Mouse (Mus musculus) myocyte (in vitro differentiated cells): ENCODE measurements at regions not wholly inside any gene's neighbourhood (a gene's known extent, or its start where the extent isn't known, plus 50 kb on each side); places are given as distances from the start of the nearest gene placed in this dataset.

ENCODE experiments used
- H3K27me3 ChIP-seq: one replicate; pipeline ENCODE4 v1.6.1; 2011; ENCODE audit not compliant: control insufficient read depth, insufficient read depth, insufficient read length
- H3K36me3 ChIP-seq: one replicate; pipeline ENCODE4 v1.6.1; 2011; ENCODE audit not compliant: control insufficient read depth, insufficient read depth
- H3K4me2 ChIP-seq: one replicate; pipeline ENCODE4 v1.6.1; 2011; ENCODE audit warnings: low read depth, control low read depth
- H3K4me3 ChIP-seq: one replicate; pipeline ENCODE4 v1.5.1; 2011; ENCODE audit warnings: mild to moderate bottlenecking, control low read depth, moderate library complexity
- H3K79me2 ChIP-seq: one replicate; pipeline ENCODE4 v1.6.1; 2011; ENCODE audit not compliant: control insufficient read depth, insufficient read depth
- H3ac ChIP-seq: one replicate; pipeline ENCODE4 v1.6.1; 2011; ENCODE audit not compliant: control insufficient read depth, insufficient read length
- CEBPB ChIP-seq: IDR thresholded peaks from 2 replicates; pipeline ENCODE4 v1.6.1; 2011; ENCODE audit warnings: mild to moderate bottlenecking, moderate library complexity; ENCODE audit not compliant: poor library complexity, insufficient read depth, severe bottlenecking
- E2F4 ChIP-seq: IDR thresholded peaks from one replicate; pipeline ENCODE4 v1.6.1; 2011; ENCODE audit warnings: mild to moderate bottlenecking, control low read depth, moderate library complexity; ENCODE audit not compliant: insufficient read depth
- MAX ChIP-seq: IDR thresholded peaks from one replicate; pipeline ENCODE4 v1.6.1; 2011; ENCODE audit warnings: low read depth, mild to moderate bottlenecking, control low read depth
- MYOD1 ChIP-seq, 3 experiments: IDR thresholded peaks; one replicate each; pipeline ENCODE4 v1.6.1; 2011; ENCODE audit warnings: control low read depth in 2 of 3, low read depth in 2 of 3, mild to moderate bottlenecking in 2 of 3, moderate library complexity in 1 of 3; ENCODE audit not compliant: insufficient read length in 2 of 3, control insufficient read depth in 1 of 3
- MYOG ChIP-seq, 3 experiments: IDR thresholded peaks; one replicate each; pipeline ENCODE4 v1.6.1; 2011; ENCODE audit warnings: control low read depth in 2 of 3, low read depth in 2 of 3, mild to moderate bottlenecking in 2 of 3; ENCODE audit not compliant: insufficient read length in 2 of 3, control insufficient read depth in 1 of 3, insufficient read depth in 1 of 3
- POLR2A ChIP-seq: IDR thresholded peaks from one replicate; pipeline ENCODE4 v1.6.1; 2011; ENCODE audit warnings: low read depth, mild to moderate bottlenecking, control low read depth, moderate library complexity; ENCODE audit not compliant: insufficient read length
- POLR2AphosphoS2 ChIP-seq: IDR thresholded peaks from one replicate; pipeline ENCODE4 v1.6.1; 2011; ENCODE audit warnings: low read depth, control low read depth; ENCODE audit not compliant: insufficient read length
- REST ChIP-seq: IDR thresholded peaks from one replicate; pipeline ENCODE4 v1.6.1; 2011; ENCODE audit warnings: mild to moderate bottlenecking, control low read depth, moderate library complexity; ENCODE audit not compliant: insufficient read depth, insufficient read length
- SRF ChIP-seq: IDR thresholded peaks from one replicate; pipeline ENCODE4 v1.6.1; 2011; ENCODE audit warnings: low read depth; ENCODE audit not compliant: control insufficient read depth, insufficient read length
- TCF12 ChIP-seq: IDR thresholded peaks from one replicate; pipeline ENCODE4 v1.6.1; 2011; ENCODE audit warnings: mild to moderate bottlenecking, control low read depth; ENCODE audit not compliant: poor library complexity, insufficient read depth, severe bottlenecking
- TCF3 ChIP-seq: IDR thresholded peaks from one replicate; pipeline ENCODE4 v1.6.1; 2011; ENCODE audit warnings: low read depth, control low read depth; ENCODE audit not compliant: insufficient read length
- USF1 ChIP-seq: IDR thresholded peaks from one replicate; pipeline ENCODE4 v1.6.1; 2011; ENCODE audit warnings: low read depth, mild to moderate bottlenecking, control low read depth, moderate library complexity

DNA sequence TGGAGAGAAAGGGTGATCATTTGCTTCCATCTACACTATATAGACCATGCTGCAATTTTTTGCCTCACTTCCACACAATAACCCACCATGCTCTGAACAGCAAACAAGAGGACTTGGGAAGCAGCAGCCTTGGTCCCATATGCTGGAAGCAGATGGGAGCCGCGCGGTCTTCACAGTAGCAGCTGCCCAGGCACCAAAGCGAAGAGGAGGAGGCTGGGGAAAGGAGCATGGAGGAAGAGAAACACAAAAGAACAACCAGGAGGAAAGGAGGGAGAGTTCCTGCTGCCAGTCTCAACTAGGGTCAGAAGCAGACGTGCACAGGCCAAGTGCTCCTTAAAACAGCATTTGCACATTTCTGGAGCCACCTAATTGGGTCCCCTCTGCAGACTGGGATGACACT, 168.7 kb upstream of the Pum3 start:
- Histone ChIP-seq H3ac (no peak overlapping the region), H3K36me3 (no peaks in the 10 kb centered on the region), H3K27me3 (no peaks in the 10 kb centered on the region), H3K79me2 (no peaks in the 10 kb centered on the region), H3K4me3 (no peak overlapping the region), H3K4me2 (no peak overlapping the region)
- TF ChIP-seq USF1 = no peak
- TF ChIP-seq MYOD1 (IDR thresholded peaks at IDR 0.05; ENCODE audit: control insufficient read depth in 1 of 3, insufficient read length in 2 of 3, low read depth in 2 of 3) = no peak
- TF ChIP-seq TCF3 = no peak
- TF ChIP-seq MAX = no peak
- TF ChIP-seq POLR2A = no peak
- TF ChIP-seq MYOG (IDR thresholded peaks at IDR 0.05; ENCODE audit: control insufficient read depth in 1 of 3, insufficient read depth in 1 of 3, insufficient read length in 2 of 3, low read depth in 2 of 3) = no peak
- no peak for TF ChIP-seq SRF
- TF ChIP-seq REST = no peak
- TF ChIP-seq E2F4 = no peak
- no peak for TF ChIP-seq TCF12
- no peak for TF ChIP-seq CEBPB
- TF ChIP-seq POLR2AphosphoS2 = no peak

DNA sequence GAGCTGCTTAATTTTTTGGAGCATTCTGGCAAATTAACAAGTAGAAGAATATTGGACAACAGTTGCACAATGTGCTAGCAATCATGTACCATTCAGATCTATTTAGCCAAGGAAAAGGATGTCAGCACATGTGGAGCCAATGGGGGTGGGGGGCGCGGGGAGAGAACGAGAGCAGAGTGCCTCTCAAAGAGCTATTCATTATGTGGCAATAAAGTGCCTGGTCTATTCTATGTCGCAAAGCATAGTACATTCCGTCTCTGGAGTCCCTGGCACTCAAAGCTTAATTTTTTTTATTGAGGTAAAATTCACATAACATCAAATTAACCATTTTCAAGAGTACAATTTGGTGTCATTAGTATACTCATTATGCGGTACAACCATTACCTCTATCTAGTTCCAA, 155.9 kb upstream of the Pum3 start:
- H3ac ChIP-seq = no peak overlapping the region
- no peaks in the 10 kb centered on the region for H3K79me2 ChIP-seq
- TF ChIP-seq CEBPB = no peak
- TF ChIP-seq SRF = no peak
- no peak for TF ChIP-seq TCF12
- no peak for TF ChIP-seq POLR2A
- TF ChIP-seq MYOD1 (IDR thresholded peaks at IDR 0.05; ENCODE audit: control insufficient read depth in 1 of 3, insufficient read length in 2 of 3, low read depth in 2 of 3) = no peak
- TF ChIP-seq POLR2AphosphoS2 = no peak
- TF ChIP-seq USF1 = no peak
- no peak for TF ChIP-seq TCF3
- TF ChIP-seq E2F4 = no peak
- TF ChIP-seq REST = no peak
- TF ChIP-seq MAX = no peak
- no peak for TF ChIP-seq MYOG (IDR thresholded peaks at IDR 0.05; ENCODE audit: control insufficient read depth in 1 of 3, insufficient read depth in 1 of 3, insufficient read length in 2 of 3, low read depth in 2 of 3)
- H3K4me2 ChIP-seq = no peak overlapping the region
- no peaks in the 10 kb centered on the region for H3K27me3 ChIP-seq
- no peaks in the 10 kb centered on the region for H3K36me3 ChIP-seq
- H3K4me3 ChIP-seq = no peak overlapping the region

DNA sequence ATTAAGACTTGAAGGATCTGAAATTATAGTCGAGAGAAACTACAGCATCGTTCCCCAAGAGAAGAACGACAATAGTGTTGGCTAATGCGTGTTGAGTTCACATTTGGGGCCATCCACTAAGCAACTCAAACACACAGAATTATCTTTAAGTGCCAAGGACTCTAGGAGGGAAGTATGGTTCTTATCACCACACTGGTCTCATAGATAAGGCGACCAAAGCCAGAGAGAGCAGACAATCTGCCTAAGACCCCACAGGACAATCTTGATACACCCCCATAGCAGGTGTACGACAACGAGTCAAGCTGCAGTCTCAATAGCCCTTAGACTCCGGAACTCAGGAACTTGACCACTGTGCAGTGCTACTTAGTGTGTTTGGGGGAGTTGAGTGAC, 152.5 kb upstream of the Pum3 start:
- TF ChIP-seq POLR2AphosphoS2 = no peak
- no peak overlapping the region for H3K4me3 ChIP-seq
- no peaks in the 10 kb centered on the region for H3K79me2 ChIP-seq
- H3K27me3 ChIP-seq = no peaks in the 10 kb centered on the region
- no peaks in the 10 kb centered on the region for H3K36me3 ChIP-seq
- no peak overlapping the region for H3K4me2 ChIP-seq
- H3ac ChIP-seq = no peak overlapping the region

DNA sequence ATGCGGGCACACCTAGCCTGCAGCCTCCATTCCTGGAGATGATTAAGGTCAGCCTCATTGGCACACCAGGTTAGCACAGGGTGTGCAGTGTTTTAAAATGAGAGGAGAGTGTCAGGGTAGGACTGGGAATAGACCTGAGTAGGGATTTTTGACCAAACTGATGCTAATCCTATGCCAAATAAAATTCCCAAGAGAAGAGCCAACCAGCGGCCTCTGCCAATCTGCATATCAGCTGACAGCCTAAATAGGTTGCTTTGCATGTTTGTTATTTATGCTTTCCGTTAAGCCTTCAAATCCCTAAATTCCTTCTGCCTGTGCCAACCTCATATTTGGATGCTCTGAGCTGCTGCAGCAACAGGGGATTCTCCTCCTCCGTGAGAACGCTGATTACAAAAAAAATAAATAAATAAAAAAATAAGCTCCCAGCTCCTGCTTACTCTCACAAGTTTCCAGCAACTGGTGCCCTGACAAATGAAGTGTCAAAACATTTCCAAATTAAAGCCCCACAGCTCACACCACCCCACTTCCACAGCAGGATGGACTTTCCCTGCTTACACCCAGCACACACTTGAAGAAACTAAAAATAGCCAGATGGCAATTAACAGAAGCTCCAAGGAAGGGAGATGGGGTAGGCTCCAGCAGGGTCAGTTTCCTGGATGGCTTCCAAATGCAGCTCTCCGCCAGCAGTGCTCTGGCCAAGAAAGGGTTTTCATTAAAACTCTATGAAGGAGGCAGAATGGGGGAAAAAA, 151.9 kb upstream of the Pum3 start:
- H3ac ChIP-seq = no peak overlapping the region
- H3K79me2 ChIP-seq = no peaks in the 10 kb centered on the region
- H3K4me2 ChIP-seq = no peak overlapping the region
- TF ChIP-seq CEBPB = no peak
- TF ChIP-seq REST = no peak
- no peak for TF ChIP-seq MYOD1 (IDR thresholded peaks at IDR 0.05; ENCODE audit: control insufficient read depth in 1 of 3, insufficient read length in 2 of 3, low read depth in 2 of 3)
- no peak for TF ChIP-seq TCF12
- TF ChIP-seq MAX = no peak
- no peak for TF ChIP-seq TCF3
- TF ChIP-seq POLR2A = no peak
- TF ChIP-seq MYOG (IDR thresholded peaks at IDR 0.05; ENCODE audit: control insufficient read depth in 1 of 3, insufficient read depth in 1 of 3, insufficient read length in 2 of 3, low read depth in 2 of 3) = no peak
- no peak for TF ChIP-seq E2F4
- no peaks in the 10 kb centered on the region for H3K27me3 ChIP-seq
- no peaks in the 10 kb centered on the region for H3K36me3 ChIP-seq
- no peak overlapping the region for H3K4me3 ChIP-seq

DNA sequence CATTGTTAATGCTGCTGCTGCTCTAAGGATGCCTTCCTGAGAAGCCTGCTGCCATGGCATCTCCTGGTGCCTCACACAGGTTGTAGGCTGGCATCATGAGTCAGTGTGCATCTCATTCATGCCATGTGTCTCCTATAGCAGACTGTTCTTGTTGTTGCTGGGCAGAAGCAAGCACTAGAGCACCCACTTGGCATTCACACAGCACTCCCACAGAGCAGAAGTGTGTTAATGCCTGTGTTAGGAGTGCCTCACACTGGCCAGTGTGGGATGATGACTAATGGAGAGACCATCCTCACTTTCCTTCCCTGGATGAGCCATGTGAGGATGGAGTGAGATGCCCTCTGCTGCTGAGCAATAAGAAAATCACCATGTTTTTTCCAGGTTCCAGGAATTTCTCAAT, 146.9 kb upstream of the Pum3 start:
- Histone ChIP-seq H3K4me3 (no peak overlapping the region), H3ac (no peak overlapping the region), H3K36me3 (no peaks in the 10 kb centered on the region), H3K27me3 (no peaks in the 10 kb centered on the region), H3K79me2 (no peaks in the 10 kb centered on the region), H3K4me2 (no peak overlapping the region)
- TF ChIP-seq POLR2A = no peak
